Mouse (Mus musculus): ENCODE measurements at regions not wholly inside any gene's neighbourhood (a gene's known extent, or its start where the extent isn't known, plus 50 kb on each side); places are given as distances from the start of the nearest gene placed in this dataset.

DNA sequence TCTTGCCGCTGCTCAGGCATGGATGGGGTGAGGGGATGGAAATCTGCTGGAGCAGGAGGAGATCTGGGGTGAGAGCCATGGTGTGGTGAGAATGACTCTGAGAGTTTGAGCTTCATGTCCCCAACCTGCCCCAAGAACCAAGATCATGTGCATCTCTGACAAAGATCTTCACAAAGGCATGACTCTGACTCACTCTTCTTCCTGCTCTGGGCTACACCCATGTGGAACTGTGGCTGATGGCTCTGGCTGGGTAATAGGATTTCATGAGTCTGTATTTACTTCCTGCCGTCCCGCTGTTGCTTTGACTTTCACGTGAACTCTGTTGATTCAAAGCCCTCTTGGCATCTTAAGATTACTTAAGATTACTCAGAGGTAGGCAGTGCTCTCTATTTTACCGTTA, 151.8 kb upstream of the Hmga2 start:
- no peak for TF ChIP-seq FLI1 (IDR thresholded peaks at IDR 0.05; ENCODE audit: low read length)
- TF ChIP-seq GATA1 (IDR thresholded peaks at IDR 0.05; ENCODE audit: borderline replicate concordance, low read length): no peak
- H3K9me3 ChIP-seq: no peaks in the 10 kb centered on the region
- no peaks in the 10 kb centered on the region for H3K36me3 ChIP-seq (replicated peaks; ENCODE audit: low read length)
- H3K4me3 ChIP-seq (replicated peaks): no peak overlapping the region
- H3K4me1 ChIP-seq: no peaks in the 10 kb centered on the region
- H3K27me3 ChIP-seq (replicated peaks): no peaks in the 10 kb centered on the region

GRCm38 (mm10) chr10:120625474-120625873, 149.2 kb upstream of the Hmga2 start:
- TF ChIP-seq GATA1 (IDR thresholded peaks at IDR 0.05; ENCODE audit: borderline replicate concordance, low read length) (no peak), FLI1 (IDR thresholded peaks at IDR 0.05; ENCODE audit: low read length) (no peak)
- Histone ChIP-seq H3K9me3 (no peaks in the 10 kb centered on the region), H3K4me3 (replicated peaks) (no peak overlapping the region), H3K36me3 (replicated peaks; ENCODE audit: low read length) (no peaks in the 10 kb centered on the region), H3K27me3 (replicated peaks) (no peaks in the 10 kb centered on the region), H3K4me1 (no peaks in the 10 kb centered on the region)

DNA sequence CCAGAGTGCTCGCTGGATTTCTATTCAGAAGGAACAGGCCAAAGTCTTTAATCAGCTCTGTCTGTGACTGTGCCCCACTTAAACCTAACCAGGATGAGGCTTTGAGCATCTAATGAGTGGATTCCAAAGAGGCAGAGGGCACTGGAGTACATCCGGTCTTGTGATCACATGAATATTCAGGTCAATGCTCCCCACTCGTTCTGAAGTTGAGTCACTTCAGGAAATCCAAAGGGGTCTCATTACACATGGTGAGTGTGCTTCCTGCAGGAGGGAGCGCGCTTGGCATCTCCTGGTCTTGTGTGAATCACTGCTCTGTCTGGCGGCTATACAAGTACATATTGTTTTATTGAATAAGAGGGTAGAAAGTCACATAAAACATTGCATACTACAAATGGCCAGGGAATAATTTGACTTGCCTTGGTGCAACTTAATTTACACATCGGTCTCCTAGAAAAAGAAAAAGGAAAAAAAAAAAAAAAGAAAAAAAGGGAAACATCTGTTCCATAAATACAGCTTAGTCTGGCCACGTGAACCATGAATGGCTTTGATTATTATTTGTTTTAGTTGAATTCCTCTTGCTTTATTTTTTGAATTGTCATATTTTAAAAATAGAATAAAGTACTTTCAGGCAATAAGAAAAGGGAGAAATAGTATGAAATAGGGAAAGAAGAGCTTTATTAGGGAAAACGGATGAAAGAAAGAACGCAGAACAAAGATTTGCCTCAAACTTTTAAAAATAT, 148.1 kb upstream of the Hmga2 start:
- TF ChIP-seq FLI1 (IDR thresholded peaks at IDR 0.05; ENCODE audit: low read length): no peak
- TF ChIP-seq GATA1 (IDR thresholded peaks at IDR 0.05; ENCODE audit: borderline replicate concordance, low read length): no peak
- Histone ChIP-seq H3K36me3 (replicated peaks; ENCODE audit: low read length) (no peaks in the 10 kb centered on the region), H3K4me1 (no peaks in the 10 kb centered on the region), H3K4me3 (replicated peaks) (no peak overlapping the region), H3K9me3 (no peaks in the 10 kb centered on the region), H3K27me3 (replicated peaks) (no peaks in the 10 kb centered on the region)

DNA sequence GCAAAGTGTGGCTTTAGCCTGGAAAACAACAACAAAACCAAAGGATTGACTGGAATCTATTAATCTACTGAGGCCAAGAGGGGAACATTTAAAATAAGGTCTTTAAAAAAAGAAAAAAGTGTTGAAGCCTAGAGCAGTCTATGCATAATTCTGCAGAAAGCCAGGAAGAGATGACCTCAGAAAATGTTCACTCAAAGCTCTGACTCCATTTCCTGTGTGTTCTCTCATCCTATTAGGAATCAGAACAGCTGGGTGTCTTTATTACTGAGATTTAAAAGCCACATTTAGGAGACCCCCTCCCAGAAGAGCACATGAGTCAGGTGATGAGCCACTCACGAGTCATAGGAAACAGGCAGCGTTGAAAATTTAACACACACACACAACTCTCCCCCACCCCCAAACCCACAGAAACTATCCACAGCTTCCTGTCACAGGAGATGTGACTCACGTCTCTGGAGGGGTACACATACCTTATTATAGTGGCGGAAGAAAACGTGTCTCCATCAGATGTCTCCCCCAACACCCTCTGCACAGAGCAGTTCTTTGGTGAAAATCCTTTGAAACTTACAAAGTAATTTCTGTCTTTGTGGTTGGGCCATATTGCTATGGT, 140.2 kb upstream of the Hmga2 start:
- Histone ChIP-seq H3K27me3 (replicated peaks) (peaks cover 20% of the 10 kb centered on the region), H3K4me1 (peaks cover 16% of the 10 kb centered on the region), H3K36me3 (replicated peaks; ENCODE audit: low read length) (no peaks in the 10 kb centered on the region), H3K9me3 (no peaks in the 10 kb centered on the region), H3K4me3 (replicated peaks) (no peak overlapping the region)
- no peak for TF ChIP-seq GATA1 (IDR thresholded peaks at IDR 0.05; ENCODE audit: borderline replicate concordance, low read length)
- TF ChIP-seq FLI1 (IDR thresholded peaks at IDR 0.05; ENCODE audit: low read length): no peak

- Histone ChIP-seq H3K4me3 (replicated peaks) (no peak overlapping the region), H3K9me3 (no peaks in the 10 kb centered on the region), H3K27me3 (replicated peaks) (peaks cover 15% of the 10 kb centered on the region), H3K36me3 (replicated peaks; ENCODE audit: low read length) (no peaks in the 10 kb centered on the region), H3K4me1 (peaks cover 18% of the 10 kb centered on the region)
- TF ChIP-seq FLI1 (IDR thresholded peaks at IDR 0.05; ENCODE audit: low read length): no peak
- TF ChIP-seq GATA1 (IDR thresholded peaks at IDR 0.05; ENCODE audit: borderline replicate concordance, low read length): no peak
These were observed 136.1 kb upstream of the Hmga2 start for GRCm38 (mm10) chr10:120612351-120612750.

- Histone ChIP-seq H3K9me3 (no peaks in the 10 kb centered on the region), H3K27me3 (replicated peaks) (peaks cover 19% of the 10 kb centered on the region), H3K36me3 (replicated peaks; ENCODE audit: low read length) (no peaks in the 10 kb centered on the region), H3K4me1 (peaks cover 13% of the 10 kb centered on the region), H3K4me3 (replicated peaks) (no peak overlapping the region)
- TF ChIP-seq GATA1 (IDR thresholded peaks at IDR 0.05; ENCODE audit: borderline replicate concordance, low read length): no peak
- TF ChIP-seq FLI1 (IDR thresholded peaks at IDR 0.05; ENCODE audit: low read length): no peak
These were observed 133.8 kb upstream of the Hmga2 start for GRCm38 (mm10) chr10:120610076-120610475.

DNA sequence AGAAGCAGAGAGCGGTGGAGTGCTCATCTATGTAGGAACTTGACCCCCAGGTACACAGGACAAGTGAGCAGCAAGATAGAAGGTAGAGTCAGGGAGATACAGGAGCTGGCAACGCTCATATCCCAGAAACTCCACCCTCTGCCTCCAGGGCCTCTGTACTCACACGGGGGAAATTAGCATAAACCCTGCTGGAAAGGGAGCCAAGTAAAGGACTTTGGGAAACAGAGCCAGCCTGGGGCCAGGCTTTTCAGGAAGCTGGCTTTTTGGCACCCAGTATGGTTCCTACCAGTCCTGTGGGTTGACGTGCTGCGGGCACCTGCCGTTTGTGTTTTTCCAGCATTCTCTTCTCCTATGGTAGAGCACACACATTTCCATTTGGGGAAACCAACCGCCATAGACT, 128.2 kb upstream of the Hmga2 start:
- TF ChIP-seq GATA1 (IDR thresholded peaks at IDR 0.05; ENCODE audit: borderline replicate concordance, low read length): no peak
- no peak for TF ChIP-seq FLI1 (IDR thresholded peaks at IDR 0.05; ENCODE audit: low read length)
- Histone ChIP-seq H3K4me3 (replicated peaks) (no peak overlapping the region), H3K4me1 (peaks cover 13% of the 10 kb centered on the region), H3K9me3 (no peaks in the 10 kb centered on the region), H3K36me3 (replicated peaks; ENCODE audit: low read length) (no peaks in the 10 kb centered on the region), H3K27me3 (replicated peaks) (peaks cover 15% of the 10 kb centered on the region)

DNA sequence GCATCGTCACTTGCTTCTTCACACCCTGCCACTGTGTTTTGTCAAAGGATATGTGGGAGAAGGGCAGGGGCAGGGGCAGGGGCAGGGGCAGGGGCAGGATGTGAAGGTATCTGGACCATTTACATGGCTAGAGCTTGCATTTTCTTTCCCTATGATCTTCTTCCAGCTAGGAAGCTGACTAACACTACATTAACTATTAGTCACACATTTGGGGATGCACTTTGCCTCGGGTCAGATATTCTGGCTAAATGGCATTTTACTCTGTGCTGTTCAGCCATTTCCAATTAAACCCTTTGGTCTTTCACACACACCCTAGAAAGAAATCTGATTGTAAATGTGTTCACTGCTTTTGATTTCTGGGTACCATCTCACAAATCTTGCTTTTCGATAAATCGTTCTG, 126.9 kb upstream of the Hmga2 start:
- no peaks in the 10 kb centered on the region for H3K9me3 ChIP-seq
- TF ChIP-seq FLI1 (IDR thresholded peaks at IDR 0.05; ENCODE audit: low read length): no peak
- peaks cover 13% of the 10 kb centered on the region for H3K4me1 ChIP-seq
- peaks cover 15% of the 10 kb centered on the region for H3K27me3 ChIP-seq (replicated peaks)
- no peaks in the 10 kb centered on the region for H3K36me3 ChIP-seq (replicated peaks; ENCODE audit: low read length)
- no peak overlapping the region for H3K4me3 ChIP-seq (replicated peaks)

DNA sequence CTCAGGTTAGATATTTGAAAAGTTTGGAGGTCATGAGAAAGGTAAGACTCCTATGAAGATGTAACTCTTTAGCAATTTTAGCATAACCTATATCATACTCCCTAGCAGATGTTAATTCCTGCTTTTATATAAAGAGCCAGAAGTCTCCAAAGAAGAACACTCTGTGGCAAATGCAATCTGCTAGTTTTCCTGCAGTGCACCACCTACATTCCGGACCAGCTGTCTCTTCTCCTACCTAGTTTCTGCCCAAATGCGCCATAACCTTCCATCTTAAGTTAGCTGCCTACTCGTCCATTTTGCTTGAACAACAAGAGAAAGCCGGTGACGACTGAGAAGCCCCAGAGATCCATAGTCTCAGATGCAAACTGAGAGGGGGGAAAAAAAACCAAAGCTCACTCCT, 124.5 kb upstream of the Hmga2 start:
- no peaks in the 10 kb centered on the region for H3K36me3 ChIP-seq (replicated peaks; ENCODE audit: low read length)
- H3K4me1 ChIP-seq: no peaks in the 10 kb centered on the region
- peaks cover 4% of the 10 kb centered on the region for H3K9me3 ChIP-seq
- H3K27me3 ChIP-seq (replicated peaks): peaks cover 7% of the 10 kb centered on the region
- TF ChIP-seq GATA1 (IDR thresholded peaks at IDR 0.05; ENCODE audit: borderline replicate concordance, low read length): no peak
- TF ChIP-seq FLI1 (IDR thresholded peaks at IDR 0.05; ENCODE audit: low read length): no peak
- no peak overlapping the region for H3K4me3 ChIP-seq (replicated peaks)

- no peak overlapping the region for H3K4me3 ChIP-seq (replicated peaks)
- TF ChIP-seq GATA1 (IDR thresholded peaks at IDR 0.05; ENCODE audit: borderline replicate concordance, low read length): no peak
- no peak for TF ChIP-seq FLI1 (IDR thresholded peaks at IDR 0.05; ENCODE audit: low read length)
- peaks cover 2% of the 10 kb centered on the region for H3K27me3 ChIP-seq (replicated peaks)
- no peaks in the 10 kb centered on the region for H3K4me1 ChIP-seq
- peaks cover 16% of the 10 kb centered on the region for H3K9me3 ChIP-seq
- no peaks in the 10 kb centered on the region for H3K36me3 ChIP-seq (replicated peaks; ENCODE audit: low read length)
These were observed 123.3 kb upstream of the Hmga2 start for GRCm38 (mm10) chr10:120599551-120599950.

All from megakaryocyte, embryonic 14.5 days (primary cell).